Mouse (Mus musculus) limb, embryonic 15.5 days (tissue): ENCODE measurements around the gene Schip1. TPM values are rescaled to one million over a fixed set of nuclear protein-coding genes. Genes with fewer than 3 reads are reported as not detected.

ENCODE experiments used
- ATAC-seq: fragments of 200-750 bp; cut with Nextera tagmentation; 2 replicates; pipeline ENCODE4 v1.8.0; 2017; ENCODE audit warnings: low read depth, moderate TSS enrichment; ENCODE audit not compliant: insufficient number of reproducible peaks, low FRiP score, low TSS enrichment
- H3K27ac ChIP-seq: fragments of 300-500 bp; sonication (generic); 2 replicates; pipeline ENCODE4 v1.5.1; 2015; ENCODE audit warnings: moderate library complexity, mild to moderate bottlenecking, inconsistent platforms
- H3K27me3 ChIP-seq: fragments of 300-500 bp; sonication (generic); 2 replicates; pipeline ENCODE4 v1.6.1; 2015; ENCODE audit warnings: inconsistent platforms
- H3K36me3 ChIP-seq: fragments of 300-500 bp; sonication (generic); 2 replicates; pipeline ENCODE4 v1.6.1; 2015; ENCODE audit warnings: inconsistent platforms
- H3K4me1 ChIP-seq: fragments of 300-500 bp; sonication (generic); 2 replicates; pipeline ENCODE4 v1.6.1; 2015; ENCODE audit warnings: inconsistent platforms
- H3K4me2 ChIP-seq: fragments of 300-500 bp; sonication (generic); 2 replicates; pipeline ENCODE4 v1.6.1; 2015; ENCODE audit warnings: mild to moderate bottlenecking, inconsistent platforms
- H3K4me3 ChIP-seq: fragments of 300-500 bp; sonication (generic); 2 replicates; pipeline ENCODE4 v1.5.1; 2015; ENCODE audit warnings: mild to moderate bottlenecking, inconsistent platforms
- H3K9ac ChIP-seq: fragments of 300-500 bp; sonication (generic); 2 replicates; pipeline ENCODE4 v1.6.1; 2015; ENCODE audit warnings: inconsistent platforms
- H3K9me3 ChIP-seq: fragments of 300-500 bp; sonication (generic); 2 replicates; pipeline ENCODE4 v1.6.1; 2016; ENCODE audit warnings: inconsistent platforms
- WGBS: fragments of 180-500 bp; shearing (Covaris S2); methylation state at CpG from one replicate; pipeline ENCODE4 v1.1.7; 2015; 5-methylcytosine and 5-hydroxymethylcytosine counted together
- polyA plus RNA-seq: library from polyadenylated mRNA; unstranded; fragments of >200 nt; fragmentation: Nextera tagmentation; extraction: Ambion mirVana; gene quantifications from 2 replicates; pipeline ENCODE4 v1.2.1, GENCODE M21; 2015

The Schip1 gene
- polyA plus RNA-seq, 1 experiment from 2014 or later: 16.1 TPM

GRCm38 (mm10) chr3:68284500-68284899 is 219.9 kb downstream of the Schip1 start:
- H3K4me1 ChIP-seq: no peaks in the 10 kb centered on the region
- no peaks in the 10 kb centered on the region for H3K9me3 ChIP-seq
- no peaks in the 10 kb centered on the region for H3K27me3 ChIP-seq
- no peak overlapping the region for H3K4me3 ChIP-seq
- H3K9ac ChIP-seq: no peak overlapping the region
- WGBS: 77% methylated on average over 2 of the region's 2 CpGs
- ATAC-seq: no peak
- no peak overlapping the region for H3K4me2 ChIP-seq
- H3K36me3 ChIP-seq: no peaks in the 10 kb centered on the region
- no peak overlapping the region for H3K27ac ChIP-seq

DNA sequence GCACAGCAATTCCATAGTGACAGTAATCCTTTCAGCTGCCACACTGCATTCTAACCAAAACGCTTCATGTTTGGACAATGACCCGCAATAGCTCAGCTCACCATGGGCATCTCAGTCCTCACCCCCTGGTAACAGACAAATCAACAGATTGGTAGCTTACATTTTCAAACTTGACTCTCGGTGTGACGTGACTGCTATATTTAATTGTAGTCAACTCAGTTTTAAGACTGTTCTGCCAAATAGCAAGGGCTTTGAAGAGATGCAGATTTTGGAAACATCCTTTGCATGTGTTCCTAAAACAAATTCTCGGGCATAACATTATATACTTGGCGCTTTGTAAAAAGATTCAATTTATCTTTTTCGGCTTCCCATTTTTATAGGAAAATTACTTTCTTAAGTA is 232.2 kb downstream of the Schip1 start:
- no peaks in the 10 kb centered on the region for H3K27me3 ChIP-seq
- no peak overlapping the region for H3K4me3 ChIP-seq
- H3K9me3 ChIP-seq: no peaks in the 10 kb centered on the region
- H3K4me1 ChIP-seq: no peaks in the 10 kb centered on the region
- no peaks in the 10 kb centered on the region for H3K36me3 ChIP-seq
- no peak for ATAC-seq
- no peak overlapping the region for H3K9ac ChIP-seq
- no peak overlapping the region for H3K27ac ChIP-seq
- WGBS: 74% methylated on average over 7 of the region's 7 CpGs
- no peak overlapping the region for H3K4me2 ChIP-seq

DNA sequence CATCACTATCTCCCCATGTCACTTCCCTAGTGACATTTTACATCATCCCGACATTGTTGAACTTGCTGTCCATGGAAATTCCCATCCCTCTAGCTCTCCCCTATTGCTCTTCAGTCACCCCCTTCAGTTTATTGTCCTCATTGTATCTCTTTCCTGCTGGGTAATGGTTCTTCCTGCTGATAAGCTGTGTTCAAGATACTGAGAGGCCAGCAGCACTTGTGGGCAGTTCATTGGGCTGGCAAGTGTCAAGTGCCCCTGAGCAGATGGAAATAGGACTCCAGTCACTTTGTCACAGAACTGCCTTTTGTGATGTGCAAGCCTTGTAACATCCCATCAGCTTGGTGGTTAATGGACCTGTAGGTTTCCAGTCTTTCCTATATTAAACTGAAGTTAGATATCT is 241.0 kb downstream of the Schip1 start:
- 44% methylated on average over 1 of the region's 1 CpGs for WGBS
- Histone ChIP-seq H3K27me3 (no peaks in the 10 kb centered on the region), H3K9me3 (no peaks in the 10 kb centered on the region), H3K27ac (no peak overlapping the region), H3K36me3 (no peaks in the 10 kb centered on the region), H3K4me1 (no peaks in the 10 kb centered on the region), H3K4me2 (no peak overlapping the region), H3K4me3 (no peak overlapping the region), H3K9ac (no peak overlapping the region)
- no peak for ATAC-seq

DNA sequence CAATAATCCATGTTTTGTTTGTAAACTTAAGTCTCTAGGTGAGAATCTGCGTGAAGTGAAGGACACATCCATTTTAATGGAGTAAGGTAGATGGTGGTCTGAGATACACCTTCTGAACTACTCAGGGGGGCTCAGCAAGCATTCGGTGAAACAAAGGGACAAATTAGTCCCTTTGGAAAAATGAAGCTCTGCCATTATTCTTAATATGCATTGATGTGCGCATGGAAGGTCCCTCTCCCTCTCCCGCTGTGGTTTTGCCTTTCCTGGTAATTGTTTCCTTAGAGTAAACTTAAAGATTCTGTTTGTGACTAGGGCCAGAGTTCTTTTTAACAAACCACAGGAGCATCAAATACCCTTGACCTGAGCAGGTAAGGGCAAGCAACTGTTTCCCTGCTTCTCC is 242.1 kb downstream of the Schip1 start:
- no peak for ATAC-seq
- Histone ChIP-seq H3K4me1 (no peaks in the 10 kb centered on the region), H3K9ac (no peak overlapping the region), H3K4me2 (no peak overlapping the region), H3K9me3 (no peaks in the 10 kb centered on the region), H3K27ac (no peak overlapping the region), H3K36me3 (no peaks in the 10 kb centered on the region), H3K4me3 (no peak overlapping the region), H3K27me3 (no peaks in the 10 kb centered on the region)
- 49% methylated on average over 4 of the region's 4 CpGs for WGBS

DNA sequence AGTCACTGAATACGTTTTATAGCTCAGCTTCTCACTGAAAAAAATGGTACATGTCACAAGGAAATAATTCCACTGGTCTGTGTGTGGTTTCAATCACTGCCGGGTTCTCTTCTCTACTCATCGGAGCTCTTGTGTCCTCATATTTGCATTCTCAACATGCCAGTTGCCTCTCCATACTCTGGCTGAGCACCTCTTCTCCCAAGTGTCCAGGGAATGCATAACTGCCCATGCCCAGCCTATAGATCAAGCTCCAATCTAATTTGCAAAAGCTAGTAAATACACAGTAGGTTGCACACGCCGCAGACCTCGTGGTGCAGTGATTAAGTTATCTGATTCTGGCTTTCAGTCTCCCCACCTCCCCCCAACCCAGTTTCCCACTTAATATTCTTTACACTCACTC is 261.0 kb downstream of the Schip1 start:
- WGBS: 71% methylated on average over 6 of the region's 6 CpGs
- Histone ChIP-seq H3K27me3 (no peaks in the 10 kb centered on the region), H3K36me3 (no peaks in the 10 kb centered on the region), H3K9me3 (no peaks in the 10 kb centered on the region), H3K4me3 (no peak overlapping the region), H3K4me2 (no peak overlapping the region), H3K9ac (no peak overlapping the region), H3K4me1 (no peaks in the 10 kb centered on the region), H3K27ac (no peak overlapping the region)
- no peak for ATAC-seq

DNA sequence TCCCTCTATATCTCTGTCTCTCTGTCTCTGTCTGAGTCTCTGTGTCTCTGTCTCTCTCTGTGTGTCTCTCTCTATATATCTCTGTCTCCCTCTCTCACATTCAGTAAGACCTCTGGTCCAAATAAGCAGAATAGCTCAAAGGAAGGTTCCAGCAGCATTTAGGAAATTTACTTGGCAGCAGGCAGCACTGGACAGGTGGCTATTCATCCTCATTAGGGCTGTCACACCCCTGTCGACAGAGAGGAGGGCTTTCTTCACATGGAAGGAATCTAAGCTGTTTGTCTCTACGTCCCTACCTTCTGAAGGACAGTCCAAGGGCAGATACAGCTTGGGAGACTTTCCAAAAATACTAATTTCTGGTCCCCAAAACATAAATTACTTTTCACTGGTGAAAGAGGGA is 267.9 kb downstream of the Schip1 start:
- WGBS: 22% methylated on average over 2 of the region's 2 CpGs
- no peak overlapping the region for H3K4me3 ChIP-seq
- H3K9ac ChIP-seq: no peak overlapping the region
- H3K27me3 ChIP-seq: no peaks in the 10 kb centered on the region
- H3K27ac ChIP-seq: no peak overlapping the region
- H3K36me3 ChIP-seq: no peaks in the 10 kb centered on the region
- no peak overlapping the region for H3K4me2 ChIP-seq
- no peaks in the 10 kb centered on the region; the same call in 1 of the 2 replicates for H3K9me3 ChIP-seq
- no peaks in the 10 kb centered on the region for H3K4me1 ChIP-seq
- no peak for ATAC-seq

- WGBS: 92% methylated on average over 4 of the region's 4 CpGs
- Histone ChIP-seq H3K9me3 (no peaks in the 10 kb centered on the region; the same call in 1 of the 2 replicates), H3K4me3 (no peak overlapping the region), H3K4me1 (no peaks in the 10 kb centered on the region), H3K36me3 (no peaks in the 10 kb centered on the region), H3K9ac (no peak overlapping the region), H3K4me2 (no peak overlapping the region), H3K27me3 (no peaks in the 10 kb centered on the region), H3K27ac (no peak overlapping the region)
- no peak for ATAC-seq
Measured at GRCm38 (mm10) chr3:68335501-68335900, 270.9 kb downstream of the Schip1 start.

GRCm38 (mm10) chr3:68350624-68351023 is 286.0 kb downstream of the Schip1 start:
- Histone ChIP-seq H3K4me1 (no peaks in the 10 kb centered on the region), H3K27me3 (no peaks in the 10 kb centered on the region; the same call in 1 of the 2 replicates), H3K4me3 (no peak overlapping the region), H3K9ac (no peak overlapping the region), H3K9me3 (no peaks in the 10 kb centered on the region), H3K27ac (no peak overlapping the region), H3K36me3 (no peaks in the 10 kb centered on the region), H3K4me2 (no peak overlapping the region)
- 55% methylated on average over 6 of the region's 6 CpGs for WGBS
- ATAC-seq: no peak

- Histone ChIP-seq H3K9me3 (no peaks in the 10 kb centered on the region), H3K4me1 (no peaks in the 10 kb centered on the region), H3K27ac (no peak overlapping the region), H3K36me3 (no peaks in the 10 kb centered on the region), H3K27me3 (no peaks in the 10 kb centered on the region; the same call in 1 of the 2 replicates), H3K4me3 (no peak overlapping the region), H3K9ac (no peak overlapping the region), H3K4me2 (no peak overlapping the region)
- ATAC-seq: no peak
- 19% methylated on average over 3 of the region's 3 CpGs for WGBS
Measured at GRCm38 (mm10) chr3:68351461-68351860, 286.9 kb downstream of the Schip1 start.

DNA sequence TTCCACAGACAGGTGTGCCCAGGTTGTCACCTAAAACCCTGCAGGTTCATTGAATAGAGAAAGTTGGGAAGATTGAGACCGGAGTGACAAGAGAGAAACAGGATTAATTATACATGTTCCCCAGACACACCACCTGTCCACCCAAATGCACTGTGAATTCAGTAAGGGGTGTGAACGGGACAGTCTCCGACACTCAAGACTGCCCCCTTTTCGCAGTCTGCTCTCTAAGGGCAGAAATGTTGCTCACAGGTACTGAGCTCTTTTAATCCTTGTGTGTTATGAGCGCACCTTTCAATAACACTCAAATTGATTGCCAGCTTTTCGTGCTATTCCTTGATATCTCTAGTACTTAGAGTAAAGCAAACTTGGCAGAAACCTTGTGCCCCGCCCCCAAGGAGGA is 288.4 kb downstream of the Schip1 start:
- no peak overlapping the region for H3K4me2 ChIP-seq
- H3K36me3 ChIP-seq: no peaks in the 10 kb centered on the region
- no peak overlapping the region for H3K4me3 ChIP-seq
- 86% methylated on average over 7 of the region's 7 CpGs for WGBS
- no peaks in the 10 kb centered on the region for H3K9me3 ChIP-seq
- ATAC-seq: no peak
- no peaks in the 10 kb centered on the region; the same call in 1 of the 2 replicates for H3K27me3 ChIP-seq
- no peak overlapping the region for H3K9ac ChIP-seq
- H3K27ac ChIP-seq: no peak overlapping the region
- no peaks in the 10 kb centered on the region for H3K4me1 ChIP-seq

GRCm38 (mm10) chr3:68353492-68353891 is 288.9 kb downstream of the Schip1 start:
- H3K36me3 ChIP-seq: no peaks in the 10 kb centered on the region
- H3K27ac ChIP-seq: no peak overlapping the region
- H3K27me3 ChIP-seq: no peaks in the 10 kb centered on the region; the same call in 1 of the 2 replicates
- ATAC-seq: no peak
- no peaks in the 10 kb centered on the region for H3K9me3 ChIP-seq
- no peak overlapping the region for H3K4me3 ChIP-seq
- H3K4me2 ChIP-seq: no peak overlapping the region
- no peak overlapping the region for H3K9ac ChIP-seq
- no peaks in the 10 kb centered on the region for H3K4me1 ChIP-seq
- WGBS: 31% methylated on average over 3 of the region's 3 CpGs

DNA sequence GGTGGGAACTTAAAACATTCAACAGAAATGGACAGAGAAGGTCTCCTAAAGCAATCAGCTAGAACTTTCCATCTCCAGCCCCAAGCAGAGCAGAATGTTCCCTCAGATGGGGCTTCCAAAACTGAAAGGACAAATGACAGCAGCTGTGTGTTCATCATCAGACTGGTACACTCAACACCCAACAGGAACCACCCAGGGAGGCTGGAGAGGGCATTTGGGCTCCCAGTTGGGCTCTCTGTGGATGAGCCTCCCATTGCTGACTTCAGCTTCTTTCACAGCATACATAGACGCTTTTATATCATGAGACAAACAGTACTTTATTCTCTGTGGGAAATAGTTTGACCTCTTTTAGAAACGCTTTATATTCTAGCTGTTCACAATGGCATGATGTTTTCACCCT is 291.9 kb downstream of the Schip1 start:
- Histone ChIP-seq H3K9me3 (no peaks in the 10 kb centered on the region), H3K4me2 (no peak overlapping the region), H3K27me3 (no peaks in the 10 kb centered on the region), H3K4me1 (no peaks in the 10 kb centered on the region), H3K9ac (no peak overlapping the region), H3K36me3 (no peaks in the 10 kb centered on the region), H3K4me3 (no peak overlapping the region), H3K27ac (no peak overlapping the region)
- 83% methylated on average over 2 of the region's 2 CpGs for WGBS
- no peak for ATAC-seq

DNA sequence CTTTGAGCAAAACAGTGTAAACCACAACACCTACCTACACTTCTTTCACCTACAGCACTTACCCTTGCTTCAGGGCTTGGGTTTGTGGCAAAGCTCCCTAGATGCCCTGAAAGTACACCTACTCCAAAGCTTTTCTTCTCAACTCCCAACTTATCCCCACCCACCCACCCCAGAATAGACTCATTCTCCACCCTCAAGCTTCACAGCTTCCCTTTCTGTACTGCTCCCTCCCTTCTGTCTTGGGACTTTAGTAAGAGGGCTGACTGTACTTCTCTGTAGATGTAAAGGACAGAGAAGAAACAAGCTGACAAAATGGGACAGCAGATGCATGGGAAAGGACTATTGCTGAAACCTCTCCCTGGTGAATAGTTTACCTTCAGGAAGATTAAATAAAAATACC is 303.4 kb downstream of the Schip1 start:
- ATAC-seq: no peak
- Histone ChIP-seq H3K9me3 (no peaks in the 10 kb centered on the region), H3K9ac (no peak overlapping the region), H3K4me1 (no peaks in the 10 kb centered on the region), H3K4me3 (no peak overlapping the region), H3K27ac (no peak overlapping the region), H3K36me3 (no peaks in the 10 kb centered on the region), H3K27me3 (no peaks in the 10 kb centered on the region), H3K4me2 (no peak overlapping the region)
